Mouse (Mus musculus): ENCODE data around the gene Brca1. TPM values are rescaled to one million over a fixed set of nuclear protein-coding genes. Genes with fewer than 3 reads are reported as not detected.
A peak's percentile ranks its signal among the peaks of the same experiment; 100 is the strongest.

The Brca1 gene
- polyA plus RNA-seq, 1 experiment from 2014 or later: 13.3 TPM

GRCm38 (mm10) chr11:101462583-101463440, 88.9 kb downstream of the Brca1 start:
- no peak overlapping the region for H3K9ac ChIP-seq
- H3K27ac ChIP-seq (ENCODE audit: poor library complexity, severe bottlenecking): no peak overlapping the region
- ATAC-seq (ENCODE audit: insufficient number of reproducible peaks, low FRiP score): no peak
- H3K4me2 ChIP-seq: 0 out of 2 replicates have a peak overlapping the region, but pooled peaks have one; percentile 6
- H3K36me3 ChIP-seq: peaks cover 47% of the 10 kb centered on the region
- H3K4me3 ChIP-seq: no peak overlapping the region
- H3K9me3 ChIP-seq (replicated peaks): no peaks in the 10 kb centered on the region
- WGBS: 48% methylated on average over 13 of the region's 13 CpGs
- H3K27me3 ChIP-seq (replicated peaks): no peaks in the 10 kb centered on the region
- H3K4me1 ChIP-seq (replicated peaks): peaks cover 43% of the 10 kb centered on the region

GRCm38 (mm10) chr11:101462141-101462540, 89.6 kb downstream of the Brca1 start:
- Histone ChIP-seq H3K9me3 (replicated peaks) (no peaks in the 10 kb centered on the region), H3K36me3 (peaks cover 54% of the 10 kb centered on the region), H3K4me1 (replicated peaks) (peaks cover 41% of the 10 kb centered on the region), H3K4me2 (no peak overlapping the region), H3K27me3 (replicated peaks) (no peaks in the 10 kb centered on the region), H3K27ac (ENCODE audit: poor library complexity, severe bottlenecking) (no peak overlapping the region), H3K4me3 (no peak overlapping the region), H3K9ac (no peak overlapping the region)
- ATAC-seq (ENCODE audit: insufficient number of reproducible peaks, low FRiP score): no peak
- 88% methylated on average over 14 of the region's 14 CpGs for WGBS

GRCm38 (mm10) chr11:101460321-101460720, 91.4 kb downstream of the Brca1 start:
- no peaks in the 10 kb centered on the region for H3K27me3 ChIP-seq (replicated peaks)
- no peak for ATAC-seq (ENCODE audit: insufficient number of reproducible peaks, low FRiP score)
- peaks cover 65% of the 10 kb centered on the region for H3K36me3 ChIP-seq
- no peak overlapping the region for H3K4me3 ChIP-seq
- no peaks in the 10 kb centered on the region for H3K9me3 ChIP-seq (replicated peaks)
- H3K4me1 ChIP-seq (replicated peaks): peaks cover 35% of the 10 kb centered on the region
- H3K27ac ChIP-seq (ENCODE audit: poor library complexity, severe bottlenecking): no peak overlapping the region
- H3K4me2 ChIP-seq: no peak overlapping the region
- no peak overlapping the region for H3K9ac ChIP-seq
- 84% methylated on average over 15 of the region's 15 CpGs for WGBS

- no peak for ATAC-seq (ENCODE audit: insufficient number of reproducible peaks, low FRiP score)
- Histone ChIP-seq H3K4me1 (replicated peaks) (peaks cover 33% of the 10 kb centered on the region), H3K9me3 (replicated peaks) (no peaks in the 10 kb centered on the region), H3K36me3 (peaks cover 65% of the 10 kb centered on the region), H3K27ac (ENCODE audit: poor library complexity, severe bottlenecking) (no peak overlapping the region), H3K4me2 (no peak overlapping the region), H3K27me3 (replicated peaks) (no peaks in the 10 kb centered on the region), H3K4me3 (no peak overlapping the region), H3K9ac (0 out of 2 replicates have a peak overlapping the region, but pooled peaks have one; percentile 9)
- 48% methylated on average over 6 of the region's 6 CpGs for WGBS
Measured at GRCm38 (mm10) chr11:101459716-101460115, 92.0 kb downstream of the Brca1 start.

GRCm38 (mm10) chr11:101458217-101458616, 93.5 kb downstream of the Brca1 start:
- H3K9ac ChIP-seq: no peak overlapping the region
- no peak for ATAC-seq (ENCODE audit: insufficient number of reproducible peaks, low FRiP score)
- no peaks in the 10 kb centered on the region for H3K9me3 ChIP-seq (replicated peaks)
- no peak overlapping the region for H3K4me3 ChIP-seq
- H3K27ac ChIP-seq (ENCODE audit: poor library complexity, severe bottlenecking): no peak overlapping the region
- WGBS: 83% methylated on average over 12 of the region's 12 CpGs
- H3K4me1 ChIP-seq (replicated peaks): peaks cover 22% of the 10 kb centered on the region
- H3K36me3 ChIP-seq: peaks cover 65% of the 10 kb centered on the region
- no peaks in the 10 kb centered on the region for H3K27me3 ChIP-seq (replicated peaks)
- no peak overlapping the region for H3K4me2 ChIP-seq

- H3K9ac ChIP-seq: no peak overlapping the region
- no peaks in the 10 kb centered on the region for H3K9me3 ChIP-seq (replicated peaks)
- 87% methylated on average over 9 of the region's 9 CpGs for WGBS
- H3K4me3 ChIP-seq: no peak overlapping the region
- ATAC-seq (ENCODE audit: insufficient number of reproducible peaks, low FRiP score): no peak
- no peak overlapping the region for H3K27ac ChIP-seq (ENCODE audit: poor library complexity, severe bottlenecking)
- H3K4me1 ChIP-seq (replicated peaks): peaks cover 16% of the 10 kb centered on the region
- no peaks in the 10 kb centered on the region for H3K27me3 ChIP-seq (replicated peaks)
- peaks cover 64% of the 10 kb centered on the region for H3K36me3 ChIP-seq
- H3K4me2 ChIP-seq: no peak overlapping the region
Measured at GRCm38 (mm10) chr11:101457631-101458030, 94.1 kb downstream of the Brca1 start.

GRCm38 (mm10) chr11:101455627-101456026, 96.1 kb downstream of the Brca1 start:
- ATAC-seq (ENCODE audit: insufficient number of reproducible peaks, low FRiP score): no peak
- Histone ChIP-seq H3K4me2 (no peak overlapping the region), H3K9me3 (replicated peaks) (no peaks in the 10 kb centered on the region), H3K36me3 (peaks cover 45% of the 10 kb centered on the region), H3K27me3 (replicated peaks) (no peaks in the 10 kb centered on the region), H3K4me3 (no peak overlapping the region), H3K4me1 (replicated peaks) (peaks cover 19% of the 10 kb centered on the region), H3K27ac (ENCODE audit: poor library complexity, severe bottlenecking) (no peak overlapping the region), H3K9ac (no peak overlapping the region)
- WGBS: 91% methylated on average over 7 of the region's 7 CpGs

DNA sequence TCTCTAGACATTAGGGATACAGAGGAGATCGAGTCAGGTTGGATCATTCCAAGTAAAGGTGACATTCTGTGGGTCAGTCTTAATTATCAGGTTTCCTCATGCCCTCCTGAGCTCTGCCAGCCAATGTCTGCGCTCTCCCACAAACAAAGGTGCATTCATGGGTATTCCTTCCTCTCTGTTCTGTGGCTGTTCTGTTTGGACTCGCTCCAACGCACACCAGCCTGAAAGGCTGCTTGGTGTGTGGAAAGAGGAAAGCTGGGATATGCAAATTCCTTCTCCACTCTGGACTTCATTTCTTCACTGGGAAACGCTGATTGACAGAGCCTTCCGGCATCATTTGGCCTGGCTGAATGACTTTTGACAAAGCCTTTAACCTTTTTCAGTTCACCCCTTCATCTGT, 97.1 kb downstream of the Brca1 start:
- Histone ChIP-seq H3K4me3 (no peak overlapping the region), H3K27ac (ENCODE audit: poor library complexity, severe bottlenecking) (no peak overlapping the region), H3K4me2 (no peak overlapping the region), H3K9me3 (replicated peaks) (no peaks in the 10 kb centered on the region), H3K9ac (no peak overlapping the region), H3K4me1 (replicated peaks) (peaks cover 13% of the 10 kb centered on the region), H3K27me3 (replicated peaks) (no peaks in the 10 kb centered on the region), H3K36me3 (peaks cover 36% of the 10 kb centered on the region)
- ATAC-seq (ENCODE audit: insufficient number of reproducible peaks, low FRiP score): no peak
- 64% methylated on average over 6 of the region's 6 CpGs for WGBS

DNA sequence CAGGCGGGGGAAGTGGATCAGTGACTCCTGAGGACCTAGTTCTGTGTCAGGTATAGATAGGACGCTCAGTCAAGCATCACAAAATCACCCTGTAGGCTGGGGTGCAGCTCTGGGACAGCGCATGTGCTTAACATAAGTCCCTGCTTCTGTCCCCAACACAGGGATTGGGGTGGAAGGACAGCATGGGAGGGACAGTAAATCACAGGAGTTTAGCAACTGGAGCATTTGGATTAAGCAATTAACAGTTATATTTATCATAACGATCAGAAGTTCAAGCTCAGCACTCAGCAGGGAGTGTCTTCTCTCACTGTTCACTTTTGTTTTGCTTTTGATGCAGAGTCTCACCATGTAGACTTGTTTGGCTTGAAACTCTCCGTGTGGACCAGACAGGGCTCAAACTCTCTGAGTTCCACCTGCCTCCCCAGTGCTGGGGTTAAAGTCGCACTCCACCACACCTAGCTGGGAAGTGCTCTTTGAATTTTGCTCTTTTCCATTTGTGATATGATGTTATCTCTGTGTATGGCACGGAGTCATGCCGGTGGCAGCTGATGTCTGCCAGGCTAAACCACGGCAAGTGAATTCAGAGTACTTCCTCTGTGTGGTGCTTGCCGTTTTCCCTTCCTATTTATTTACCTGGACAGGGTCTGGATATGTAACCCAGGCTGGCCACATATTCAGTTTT, 99.5 kb downstream of the Brca1 start:
- Histone ChIP-seq H3K36me3 (peaks cover 12% of the 10 kb centered on the region), H3K4me2 (no peak overlapping the region), H3K4me3 (no peak overlapping the region), H3K9ac (no peak overlapping the region), H3K4me1 (replicated peaks) (peaks cover 26% of the 10 kb centered on the region), H3K27ac (ENCODE audit: poor library complexity, severe bottlenecking) (no peak overlapping the region), H3K9me3 (replicated peaks) (no peaks in the 10 kb centered on the region), H3K27me3 (replicated peaks) (no peaks in the 10 kb centered on the region)
- no peak for ATAC-seq (ENCODE audit: insufficient number of reproducible peaks, low FRiP score)
- 56% methylated on average over 10 of the region's 10 CpGs for WGBS

DNA sequence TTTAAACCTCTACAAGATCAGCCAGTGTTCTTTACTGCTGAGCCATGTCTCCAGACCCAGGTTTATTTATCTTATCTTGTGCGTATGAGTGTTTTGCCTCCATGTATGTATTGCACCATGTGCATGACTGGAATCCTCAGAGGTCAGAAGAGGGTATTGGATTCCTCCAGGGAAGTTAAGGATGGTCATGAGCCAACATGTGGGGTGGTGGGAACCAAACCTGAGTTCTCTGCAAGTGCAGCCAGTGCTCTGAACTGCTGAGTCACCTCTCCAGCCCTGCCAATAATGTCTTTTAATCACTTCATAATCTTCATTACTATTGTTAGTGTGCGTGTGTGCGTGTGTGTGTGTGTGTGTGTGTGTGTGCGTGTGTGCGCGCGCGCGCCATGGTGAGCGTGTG, 100.2 kb downstream of the Brca1 start:
- Histone ChIP-seq H3K27ac (ENCODE audit: poor library complexity, severe bottlenecking) (no peak overlapping the region), H3K9ac (no peak overlapping the region), H3K36me3 (peaks cover 5% of the 10 kb centered on the region; the same call in 1 of the 2 replicates), H3K4me2 (no peak overlapping the region), H3K27me3 (replicated peaks) (no peaks in the 10 kb centered on the region), H3K4me1 (replicated peaks) (peaks cover 26% of the 10 kb centered on the region), H3K4me3 (no peak overlapping the region), H3K9me3 (replicated peaks) (no peaks in the 10 kb centered on the region)
- 93% methylated on average over 10 of the region's 10 CpGs for WGBS
- ATAC-seq (ENCODE audit: insufficient number of reproducible peaks, low FRiP score): no peak

DNA sequence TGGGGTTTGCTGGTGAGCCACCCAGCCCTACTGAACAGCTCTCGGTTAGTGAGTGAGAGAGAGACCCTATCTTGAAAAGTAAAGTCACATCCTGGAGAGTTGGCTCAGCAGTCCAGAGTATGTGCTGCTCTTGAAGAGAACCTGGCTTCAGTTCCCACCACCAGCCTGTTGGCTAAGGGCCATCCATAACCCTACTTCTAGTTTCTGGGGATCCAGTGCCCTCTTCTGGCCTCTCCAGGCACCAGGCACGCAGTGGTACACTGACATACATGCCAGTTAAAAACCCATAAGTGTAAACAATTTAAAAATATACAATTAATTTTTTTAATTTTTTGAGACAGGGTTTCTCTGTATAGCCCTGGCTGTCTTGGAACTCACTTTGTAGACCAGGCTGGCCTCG, 101.4 kb downstream of the Brca1 start:
- H3K4me1 ChIP-seq (replicated peaks): peaks cover 26% of the 10 kb centered on the region
- no peak for ATAC-seq (ENCODE audit: insufficient number of reproducible peaks, low FRiP score)
- H3K9me3 ChIP-seq (replicated peaks): no peaks in the 10 kb centered on the region
- no peak overlapping the region for H3K4me2 ChIP-seq
- H3K4me3 ChIP-seq: no peak overlapping the region
- no peak overlapping the region for H3K27ac ChIP-seq (ENCODE audit: poor library complexity, severe bottlenecking)
- 75% methylated on average over 3 of the region's 3 CpGs for WGBS
- H3K27me3 ChIP-seq (replicated peaks): no peaks in the 10 kb centered on the region
- no peak overlapping the region for H3K9ac ChIP-seq
- H3K36me3 ChIP-seq: peaks cover 9% of the 10 kb centered on the region
